Mouse (Mus musculus): ENCODE data around the gene A930033H14Rik. TPM values are rescaled to one million over a fixed set of nuclear protein-coding genes. Genes with fewer than 3 reads are reported as not detected.

A930033H14Rik gene
- polyA plus RNA-seq, 1 experiment from 2014 or later, result 1.4 TPM

- no peaks in the 10 kb centered on the region for H3K27me3 ChIP-seq (ENCODE audit: control insufficient read depth, insufficient read depth, low read length)
- H3K4me2 ChIP-seq (ENCODE audit: low read depth, low read length), result no peak overlapping the region
- H3K4me1 ChIP-seq (ENCODE audit: control insufficient read depth, insufficient read depth, low read length), result peaks cover 4% of the 10 kb centered on the region; the same call in 1 of the 2 replicates
- no peak overlapping the region for H3K27ac ChIP-seq (ENCODE audit: low read length)
- H3K9ac ChIP-seq (ENCODE audit: low read length), result no peak overlapping the region
- 74% methylated on average over 5 of the region's 5 CpGs for WGBS
- H3K4me3 ChIP-seq (ENCODE audit: low read length), result no peak overlapping the region
- no peaks in the 10 kb centered on the region for H3K36me3 ChIP-seq (ENCODE audit: control insufficient read depth, insufficient read depth)
- H3K9me3 ChIP-seq (replicated peaks; ENCODE audit: control insufficient read depth, low read length), result no peaks in the 10 kb centered on the region
- ATAC-seq (replicated peaks; ENCODE audit: extremely low read depth, insufficient read depth, low FRiP score), result no peak
Observed at GRCm38 (mm10) chr10:69192266-69192665, 20.6 kb downstream of the A930033H14Rik start.

GRCm38 (mm10) chr10:69190434-69191160, 22.3 kb downstream of the A930033H14Rik start:
- no peaks in the 10 kb centered on the region for H3K27me3 ChIP-seq (ENCODE audit: control insufficient read depth, insufficient read depth, low read length)
- 59% methylated on average over 10 of the region's 10 CpGs for WGBS

GRCm38 (mm10) chr10:69187773-69188443, 25.0 kb downstream of the A930033H14Rik start:
- Histone ChIP-seq H3K4me1 (ENCODE audit: control insufficient read depth, insufficient read depth, low read length) (peaks cover 6% of the 10 kb centered on the region; the same call in 1 of the 2 replicates), H3K27ac (ENCODE audit: low read length) (no peak overlapping the region), H3K9ac (ENCODE audit: low read length) (no peak overlapping the region), H3K36me3 (ENCODE audit: control insufficient read depth, insufficient read depth) (no peaks in the 10 kb centered on the region), H3K9me3 (replicated peaks; ENCODE audit: control insufficient read depth, low read length) (no peaks in the 10 kb centered on the region), H3K4me3 (ENCODE audit: low read length) (no peak overlapping the region), H3K27me3 (ENCODE audit: control insufficient read depth, insufficient read depth, low read length) (no peaks in the 10 kb centered on the region), H3K4me2 (ENCODE audit: low read depth, low read length) (no peak overlapping the region)
- 77% methylated on average over 9 of the region's 9 CpGs for WGBS
- ATAC-seq (replicated peaks; ENCODE audit: extremely low read depth, insufficient read depth, low FRiP score), result no peak

More at GRCm38 (mm10) chr10:69190434-69191160, 22.3 kb downstream of the A930033H14Rik start:
- Histone ChIP-seq H3K27ac (ENCODE audit: low read length) (no peak overlapping the region), H3K4me3 (ENCODE audit: low read length) (no peak overlapping the region), H3K4me2 (ENCODE audit: low read depth, low read length) (no peak overlapping the region), H3K9ac (ENCODE audit: low read length) (no peak overlapping the region), H3K4me1 (ENCODE audit: control insufficient read depth, insufficient read depth, low read length) (peaks cover 6% of the 10 kb centered on the region; the same call in 1 of the 2 replicates), H3K9me3 (replicated peaks; ENCODE audit: control insufficient read depth, low read length) (no peaks in the 10 kb centered on the region), H3K36me3 (ENCODE audit: control insufficient read depth, insufficient read depth) (no peaks in the 10 kb centered on the region)
- ATAC-seq (replicated peaks; ENCODE audit: extremely low read depth, insufficient read depth, low FRiP score), result no peak

- 21% methylated on average over 21 of the region's 21 CpGs for WGBS
- H3K4me1 ChIP-seq (ENCODE audit: control insufficient read depth, insufficient read depth, low read length), result peaks cover 6% of the 10 kb centered on the region; the same call in 1 of the 2 replicates
- H3K9ac ChIP-seq (ENCODE audit: low read length), result peak overlapping the region; percentile 64
- peak overlapping the region; percentile 68; the same call in 1 of the 2 replicates for H3K27ac ChIP-seq (ENCODE audit: low read length)
- peak overlapping the region; percentile 49 for H3K4me3 ChIP-seq (ENCODE audit: low read length)
- no peaks in the 10 kb centered on the region for H3K9me3 ChIP-seq (replicated peaks; ENCODE audit: control insufficient read depth, low read length)
- H3K4me2 ChIP-seq (ENCODE audit: low read depth, low read length), result peak overlapping the region; percentile 65
- ATAC-seq (replicated peaks; ENCODE audit: extremely low read depth, insufficient read depth, low FRiP score), result peak; percentile 77
- no peaks in the 10 kb centered on the region for H3K36me3 ChIP-seq (ENCODE audit: control insufficient read depth, insufficient read depth)
- no peaks in the 10 kb centered on the region for H3K27me3 ChIP-seq (ENCODE audit: control insufficient read depth, insufficient read depth, low read length)
Observed at GRCm38 (mm10) chr10:69185894-69186893, 26.7 kb downstream of the A930033H14Rik start.

GRCm38 (mm10) chr10:69185431-69185830, 27.5 kb downstream of the A930033H14Rik start:
- Histone ChIP-seq H3K27me3 (ENCODE audit: control insufficient read depth, insufficient read depth, low read length) (no peaks in the 10 kb centered on the region), H3K27ac (ENCODE audit: low read length) (peak overlapping the region; percentile 33), H3K4me1 (ENCODE audit: control insufficient read depth, insufficient read depth, low read length) (peaks cover 3% of the 10 kb centered on the region; the same call in 1 of the 2 replicates), H3K4me2 (ENCODE audit: low read depth, low read length) (peak overlapping the region; percentile 65), H3K9ac (ENCODE audit: low read length) (no peak overlapping the region), H3K36me3 (ENCODE audit: control insufficient read depth, insufficient read depth) (no peaks in the 10 kb centered on the region), H3K4me3 (ENCODE audit: low read length) (no peak overlapping the region), H3K9me3 (replicated peaks; ENCODE audit: control insufficient read depth, low read length) (no peaks in the 10 kb centered on the region)
- WGBS, result 77% methylated on average over 4 of the region's 4 CpGs
- ATAC-seq (replicated peaks; ENCODE audit: extremely low read depth, insufficient read depth, low FRiP score), result no peak

GRCm38 (mm10) chr10:69184903-69185302, 28.0 kb downstream of the A930033H14Rik start:
- Histone ChIP-seq H3K4me2 (ENCODE audit: low read depth, low read length) (no peak overlapping the region), H3K27ac (ENCODE audit: low read length) (no peak overlapping the region; the same call in 1 of the 2 replicates), H3K4me3 (ENCODE audit: low read length) (no peak overlapping the region), H3K4me1 (ENCODE audit: control insufficient read depth, insufficient read depth, low read length) (0 out of 2 replicates have a peak, but pooled peaks cover 2% of the 10 kb centered on the region), H3K9me3 (replicated peaks; ENCODE audit: control insufficient read depth, low read length) (no peaks in the 10 kb centered on the region), H3K27me3 (ENCODE audit: control insufficient read depth, insufficient read depth, low read length) (no peaks in the 10 kb centered on the region), H3K36me3 (ENCODE audit: control insufficient read depth, insufficient read depth) (no peaks in the 10 kb centered on the region), H3K9ac (ENCODE audit: low read length) (no peak overlapping the region)
- WGBS, result 93% methylated on average over 4 of the region's 4 CpGs
- ATAC-seq (replicated peaks; ENCODE audit: extremely low read depth, insufficient read depth, low FRiP score), result no peak

- Histone ChIP-seq H3K4me3 (ENCODE audit: low read length) (no peak overlapping the region), H3K9me3 (replicated peaks; ENCODE audit: control insufficient read depth, low read length) (peaks cover 4% of the 10 kb centered on the region), H3K4me1 (ENCODE audit: control insufficient read depth, insufficient read depth, low read length) (0 out of 2 replicates have a peak, but pooled peaks cover 2% of the 10 kb centered on the region), H3K36me3 (ENCODE audit: control insufficient read depth, insufficient read depth) (no peaks in the 10 kb centered on the region), H3K9ac (ENCODE audit: low read length) (no peak overlapping the region), H3K27me3 (ENCODE audit: control insufficient read depth, insufficient read depth, low read length) (no peaks in the 10 kb centered on the region), H3K4me2 (ENCODE audit: low read depth, low read length) (no peak overlapping the region), H3K27ac (ENCODE audit: low read length) (no peak overlapping the region)
- WGBS, result 71% methylated on average over 3 of the region's 3 CpGs
- no peak for ATAC-seq (replicated peaks; ENCODE audit: extremely low read depth, insufficient read depth, low FRiP score)
Observed at GRCm38 (mm10) chr10:69180997-69181396, 31.9 kb downstream of the A930033H14Rik start.

- no peaks in the 10 kb centered on the region for H3K36me3 ChIP-seq (ENCODE audit: control insufficient read depth, insufficient read depth)
- H3K4me2 ChIP-seq (ENCODE audit: low read depth, low read length), result no peak overlapping the region
- peaks cover 4% of the 10 kb centered on the region for H3K9me3 ChIP-seq (replicated peaks; ENCODE audit: control insufficient read depth, low read length)
- WGBS, result 93% methylated on average over 1 of the region's 1 CpGs
- H3K9ac ChIP-seq (ENCODE audit: low read length), result no peak overlapping the region
- H3K4me3 ChIP-seq (ENCODE audit: low read length), result no peak overlapping the region
- no peaks in the 10 kb centered on the region for H3K27me3 ChIP-seq (ENCODE audit: control insufficient read depth, insufficient read depth, low read length)
- ATAC-seq (replicated peaks; ENCODE audit: extremely low read depth, insufficient read depth, low FRiP score), result no peak
- H3K4me1 ChIP-seq (ENCODE audit: control insufficient read depth, insufficient read depth, low read length), result no peaks in the 10 kb centered on the region
- H3K27ac ChIP-seq (ENCODE audit: low read length), result no peak overlapping the region
Observed at GRCm38 (mm10) chr10:69179341-69179740, 33.6 kb downstream of the A930033H14Rik start.
